Mouse (Mus musculus) B cell, adult 67 days (primary cell): ENCODE measurements around the gene C030005K15Rik. TPM values are rescaled to one million over a fixed set of nuclear protein-coding genes. Genes with fewer than 3 reads are reported as not detected.

Source experiments
- total RNA-seq, 2 experiments: library from RNA; stranded (reverse); gene quantifications; 4 replicates each; pipeline ENCODE4 v1.2.4; 2023

The C030005K15Rik gene
- not detected for total RNA-seq

DNA sequence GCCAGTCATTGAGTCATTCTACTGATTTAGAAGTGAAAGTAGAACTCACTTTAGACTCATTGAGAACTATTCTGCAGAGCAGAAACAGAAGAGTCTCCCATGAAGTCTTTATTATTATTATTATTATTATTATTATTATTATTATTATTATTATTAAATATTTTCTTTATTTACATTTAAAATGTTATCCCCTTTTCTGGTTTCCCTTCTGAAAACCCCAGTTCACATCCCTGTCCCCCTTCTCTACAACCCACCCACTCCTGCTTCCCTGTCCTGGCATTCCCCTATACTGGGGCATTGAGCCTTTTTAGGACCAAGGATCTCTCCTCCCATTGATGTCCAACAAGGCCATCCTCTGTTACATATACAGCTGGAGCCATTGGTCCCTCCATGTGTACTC is at the start of gene C030005K15Rik:
Gene C030005K15Rik (minus strand): TSS at position 101 of the 400 bp plus-strand sequence.

DNA sequence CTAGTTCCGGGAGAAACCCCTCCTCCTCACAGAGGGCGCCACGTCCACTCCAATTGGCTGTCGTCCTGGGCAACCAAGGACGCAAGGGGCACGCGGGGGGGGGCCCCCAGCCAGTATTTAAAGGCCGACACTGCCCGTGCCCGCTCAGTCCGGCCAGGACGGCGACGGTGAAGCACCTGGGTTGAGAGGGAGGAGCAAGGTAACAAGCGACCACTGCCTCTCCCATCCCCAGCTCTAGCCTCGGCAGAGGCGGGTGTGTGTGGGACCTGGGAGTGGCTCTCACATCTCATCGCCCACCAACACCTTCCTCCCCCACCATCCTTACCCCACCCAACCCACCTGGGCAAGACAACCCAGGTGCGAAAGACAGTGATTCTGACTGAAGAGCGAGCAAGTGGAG is 33.6 kb downstream of the C030005K15Rik start, which contains the start of gene Ccer1:
Gene Ccer1 (plus strand): TSS at position 147 of the 400 bp plus-strand sequence.

Other genes starting within 250 kb of the C030005K15Rik start
- gene Dcn, start 247.1 kb downstream of the C030005K15Rik start, total RNA-seq: not detected
- gene Lum, start 161.6 kb downstream of the C030005K15Rik start, total RNA-seq: not detected
- gene Kera, start 119.9 kb downstream of the C030005K15Rik start, total RNA-seq: not detected
- gene Epyc, start 82.7 kb downstream of the C030005K15Rik start, total RNA-seq: not detected
- gene Ccer1, start 33.7 kb downstream of the C030005K15Rik start, total RNA-seq: not detected